Mouse (Mus musculus): ENCODE measurements around the gene Mcm7. TPM values are rescaled to one million over a fixed set of nuclear protein-coding genes. Genes with fewer than 3 reads are reported as not detected.
A peak's percentile ranks its signal among the peaks of the same experiment; 100 is the strongest.

The Mcm7 gene
- polyA plus RNA-seq, 1 experiment from 2014 or later = 95.3 TPM

- peaks cover 28% of the 10 kb centered on the region for H3K36me3 ChIP-seq (replicated peaks)
These were observed 34.2 kb downstream of the Mcm7 start for GRCm38 (mm10) chr5:138137935-138138549.

GRCm38 (mm10) chr5:138137257-138137656 is 35.0 kb downstream of the Mcm7 start:
- WGBS = 93% methylated on average over 4 of the region's 4 CpGs
- peaks cover 31% of the 10 kb centered on the region for H3K36me3 ChIP-seq (replicated peaks)
- H3K27ac ChIP-seq = no peak overlapping the region
- ATAC-seq (replicated peaks) = no peak
- H3K9me3 ChIP-seq = no peaks in the 10 kb centered on the region
- no peak overlapping the region for H3K9ac ChIP-seq
- H3K27me3 ChIP-seq (replicated peaks) = no peaks in the 10 kb centered on the region
- H3K4me3 ChIP-seq = no peak overlapping the region
- no peaks in the 10 kb centered on the region for H3K4me1 ChIP-seq
- H3K4me2 ChIP-seq = no peak overlapping the region

More at GRCm38 (mm10) chr5:138137935-138138549, 34.2 kb downstream of the Mcm7 start:
- no peaks in the 10 kb centered on the region for H3K4me1 ChIP-seq
- no peak overlapping the region for H3K4me3 ChIP-seq
- H3K4me2 ChIP-seq = no peak overlapping the region
- 62% methylated on average over 8 of the region's 8 CpGs for WGBS
- no peak overlapping the region for H3K27ac ChIP-seq
- no peaks in the 10 kb centered on the region for H3K9me3 ChIP-seq
- H3K27me3 ChIP-seq (replicated peaks) = no peaks in the 10 kb centered on the region
- no peak overlapping the region for H3K9ac ChIP-seq
- ATAC-seq (replicated peaks) = no peak

- no peak for ATAC-seq (replicated peaks)
- Histone ChIP-seq H3K4me1 (no peaks in the 10 kb centered on the region), H3K36me3 (replicated peaks) (peaks cover 59% of the 10 kb centered on the region), H3K4me3 (no peak overlapping the region), H3K9me3 (no peaks in the 10 kb centered on the region), H3K27me3 (replicated peaks) (no peaks in the 10 kb centered on the region), H3K4me2 (no peak overlapping the region), H3K9ac (no peak overlapping the region), H3K27ac (no peak overlapping the region)
- WGBS = 96% methylated on average over 5 of the region's 5 CpGs
These were observed 39.7 kb downstream of the Mcm7 start for GRCm38 (mm10) chr5:138132425-138133064.

GRCm38 (mm10) chr5:138118041-138118440 is 54.2 kb downstream of the Mcm7 start:
- Histone ChIP-seq H3K4me2 (peak overlapping the region; percentile 66), H3K27ac (no peak overlapping the region), H3K36me3 (replicated peaks) (peaks cover 7% of the 10 kb centered on the region; the same call in 1 of the 2 replicates), H3K4me3 (peak overlapping the region; percentile 68), H3K27me3 (replicated peaks) (no peaks in the 10 kb centered on the region), H3K9ac (peak overlapping the region; percentile 75; the same call in 1 of the 2 replicates), H3K4me1 (peaks cover 19% of the 10 kb centered on the region), H3K9me3 (no peaks in the 10 kb centered on the region)
- 81% methylated on average over 3 of the region's 3 CpGs for WGBS
- ATAC-seq (replicated peaks) = no peak

- WGBS = 6% methylated on average over 16 of the region's 16 CpGs
- peaks cover 19% of the 10 kb centered on the region for H3K4me1 ChIP-seq
- no peaks in the 10 kb centered on the region for H3K27me3 ChIP-seq (replicated peaks)
- peak overlapping the region; percentile 92 for H3K27ac ChIP-seq
- 0 out of 2 replicates have a peak, but pooled peaks cover 7% of the 10 kb centered on the region for H3K36me3 ChIP-seq (replicated peaks)
- H3K9me3 ChIP-seq = no peaks in the 10 kb centered on the region
- peak overlapping the region; percentile 68 for H3K4me3 ChIP-seq
- ATAC-seq (replicated peaks) = peak; percentile 59
- peak overlapping the region; percentile 66 for H3K4me2 ChIP-seq
- H3K9ac ChIP-seq = peak overlapping the region; percentile 75
These were observed 54.8 kb downstream of the Mcm7 start for GRCm38 (mm10) chr5:138117199-138118015.

- 0 out of 2 replicates have a peak, but pooled peaks cover 4% of the 10 kb centered on the region for H3K36me3 ChIP-seq (replicated peaks)
- H3K4me3 ChIP-seq = peak within 1 kb of the TSS; percentile 68
- WGBS = 7% methylated on average over 38 of the region's 38 CpGs
- peak within 1 kb of the TSS; percentile 75 for H3K9ac ChIP-seq
- no peaks in the 10 kb centered on the region for H3K9me3 ChIP-seq
- peak within 1 kb of the TSS; percentile 66 for H3K4me2 ChIP-seq
- peaks cover 19% of the 10 kb centered on the region for H3K4me1 ChIP-seq
- peak within 1 kb of the TSS; percentile 92 for H3K27ac ChIP-seq
- no peaks in the 10 kb centered on the region for H3K27me3 ChIP-seq (replicated peaks)
- ATAC-seq (replicated peaks) = peak; percentile 97
These were observed 55.7 kb downstream of the Mcm7 start, which contains the start of gene Zscan21 for GRCm38 (mm10) chr5:138116255-138117198. TSS of gene Zscan21 (plus strand) at chr5:138116903.

MicroRNA genes within 50 kb of the gene (microRNA counts, 519-probe panel; counts per million panel counts)
- microRNA mmu-miR-106b (3,724 counts per million, percentile 84 among the panel's probes with 10 or more counts), microRNA mmu-miR-25 (4,543 counts per million, percentile 95 among the panel's probes with 10 or more counts), microRNA mmu-miR-93 (3,823 counts per million, percentile 85 among the panel's probes with 10 or more counts)

Small RNA genes lying within 50 kb of the gene (microRNA-seq; reads per million reads assigned to microRNA genes)
- gene Mir106b (7,594 reads per million, percentile 94 among the genes with 10 or more reads in this experiment), gene Mir25 (387 reads per million, percentile 68 among the genes with 10 or more reads in this experiment), gene Mir93 (14,006 reads per million, percentile 97 among the genes with 10 or more reads in this experiment)

Other genes with a start within 250 kb of the Mcm7 start
- 0.31 and 0.43 TPM in 2 replicates for gene Gjc3, start 209.3 kb downstream of the Mcm7 start, polyA plus RNA-seq (2015; fragmentation: Nextera tagmentation; extraction: Ambion mirVana)
- not detected in 2 replicates for gene Azgp1, start 190.9 kb downstream of the Mcm7 start, polyA plus RNA-seq (2015; fragmentation: Nextera tagmentation; extraction: Ambion mirVana)
- not detected in 2 replicates for gene Smok3a, start 151.2 kb downstream of the Mcm7 start, polyA plus RNA-seq (2015; fragmentation: Nextera tagmentation; extraction: Ambion mirVana)
- not detected in 2 replicates for gene Smok3b, start 151.0 kb downstream of the Mcm7 start, polyA plus RNA-seq (2015; fragmentation: Nextera tagmentation; extraction: Ambion mirVana)
- not detected in 2 replicates for gene Smok3c, start 119.2 kb downstream of the Mcm7 start, polyA plus RNA-seq (2015; fragmentation: Nextera tagmentation; extraction: Ambion mirVana)
- 24.5 and 25.8 TPM in 2 replicates for gene Zkscan1, start 87.3 kb downstream of the Mcm7 start, polyA plus RNA-seq (2015; fragmentation: Nextera tagmentation; extraction: Ambion mirVana)
- gene Zscan21, start 55.5 kb downstream of the Mcm7 start, polyA plus RNA-seq (2015; fragmentation: Nextera tagmentation; extraction: Ambion mirVana) = 104 and 111 TPM in 2 replicates
- gene Zfp113, start 16.7 kb downstream of the Mcm7 start, polyA plus RNA-seq (2015; fragmentation: Nextera tagmentation; extraction: Ambion mirVana) = 31.6 and 33.7 TPM in 2 replicates
- gene Cops6, start 11.4 kb downstream of the Mcm7 start, polyA plus RNA-seq (2015; fragmentation: Nextera tagmentation; extraction: Ambion mirVana) = 310 and 323 TPM in 2 replicates
- 28.5 and 30.5 TPM in 2 replicates for gene Ap4m1, start 420 bp downstream of the Mcm7 start, polyA plus RNA-seq (2015; fragmentation: Nextera tagmentation; extraction: Ambion mirVana)
- gene Taf6, start 15.0 kb upstream of the Mcm7 start, polyA plus RNA-seq (2015; fragmentation: Nextera tagmentation; extraction: Ambion mirVana) = 83.6 and 86.5 TPM in 2 replicates
- gene Cnpy4, start 15.1 kb upstream of the Mcm7 start, polyA plus RNA-seq (2015; fragmentation: Nextera tagmentation; extraction: Ambion mirVana) = 33.3 and 35.5 TPM in 2 replicates
- gene Mblac1, start 21.9 kb upstream of the Mcm7 start, polyA plus RNA-seq (2015; fragmentation: Nextera tagmentation; extraction: Ambion mirVana) = 15.1 and 18.5 TPM in 2 replicates
- gene Nxpe5, start 53.5 kb upstream of the Mcm7 start, polyA plus RNA-seq (2015; fragmentation: Nextera tagmentation; extraction: Ambion mirVana) = 0.06 TPM in 1 of 2 replicates, not detected in the other
- 96.4 and 108 TPM in 2 replicates for gene Lamtor4, start 83.1 kb upstream of the Mcm7 start, polyA plus RNA-seq (2015; fragmentation: Nextera tagmentation; extraction: Ambion mirVana)
- 19.5 and 20.8 TPM in 2 replicates for gene BC037034, start 91.6 kb upstream of the Mcm7 start, polyA plus RNA-seq (2015; fragmentation: Nextera tagmentation; extraction: Ambion mirVana)
- 2.1 and 2.9 TPM in 2 replicates for gene Gal3st4, start 100.4 kb upstream of the Mcm7 start, polyA plus RNA-seq (2015; fragmentation: Nextera tagmentation; extraction: Ambion mirVana)
- gene Gm43720, start 107.5 kb upstream of the Mcm7 start, polyA plus RNA-seq (2015; fragmentation: Nextera tagmentation; extraction: Ambion mirVana) = 0.04 and 0.09 TPM in 2 replicates
- gene Gpc2, start 107.6 kb upstream of the Mcm7 start, polyA plus RNA-seq (2015; fragmentation: Nextera tagmentation; extraction: Ambion mirVana) = 218 and 231 TPM in 2 replicates
- gene Stag3, start 107.8 kb upstream of the Mcm7 start, polyA plus RNA-seq (2015; fragmentation: Nextera tagmentation; extraction: Ambion mirVana) = 8.3 and 9.7 TPM in 2 replicates
- 0.22 TPM in 1 of 2 replicates, not detected in the other for gene Pvrig, start 169.5 kb upstream of the Mcm7 start, polyA plus RNA-seq (2015; fragmentation: Nextera tagmentation; extraction: Ambion mirVana)